Mouse (Mus musculus) kidney, adult 2 months (tissue): ENCODE data around the gene Olfr874.

Experiments
- CTCF ChIP-seq: fragments of 200-500 bp; conservative IDR thresholded peaks from 2 replicates; pipeline ENCODE4 v1.5.1; 2011; ENCODE audit warnings: low read depth, mild to moderate bottlenecking, control low read depth, low read length, moderate library complexity, mixed read lengths; ENCODE audit not compliant: insufficient read depth, insufficient read length
- POLR2A ChIP-seq: fragments of 200-500 bp; IDR thresholded peaks from one replicate; pipeline ENCODE4 v1.6.1; 2011; ENCODE audit warnings: low read depth, low read length, control low read depth

DNA sequence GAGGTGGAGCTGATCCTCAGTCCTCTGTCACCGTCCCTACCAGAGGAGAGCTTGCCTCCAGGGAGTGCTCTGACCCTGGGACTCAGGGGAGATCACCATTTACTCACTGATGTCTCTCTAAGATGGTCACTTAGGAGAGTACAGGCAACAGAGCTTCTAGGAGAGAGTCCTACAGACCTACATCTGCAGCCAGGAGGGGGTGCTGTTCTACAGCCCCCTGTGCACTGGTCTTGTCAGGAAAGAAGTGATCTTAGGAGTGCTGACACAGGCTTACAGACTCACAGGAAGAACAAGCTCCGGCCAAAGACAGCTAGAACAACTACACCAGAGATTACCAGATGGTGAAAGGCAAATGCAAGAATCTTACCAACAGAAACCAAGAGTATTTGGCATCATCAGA lies 17.6 kb downstream of the Olfr874 start:
- TF ChIP-seq CTCF (no peak), POLR2A (no peak)
